Mouse (Mus musculus) right cerebral cortex, adult 2 months (tissue): ENCODE measurements at regions not wholly inside any gene's neighbourhood (a gene's known extent, or its start where the extent isn't known, plus 50 kb on each side); places are given as distances from the start of the nearest gene placed in this dataset.

Experiments used
- DNase-seq, 2 experiments: peaks; one replicate each; pipeline ENCODE4 v3.0.0; 2021 to 2022; ENCODE audit warnings: low spot score in 2 of 2

DNA sequence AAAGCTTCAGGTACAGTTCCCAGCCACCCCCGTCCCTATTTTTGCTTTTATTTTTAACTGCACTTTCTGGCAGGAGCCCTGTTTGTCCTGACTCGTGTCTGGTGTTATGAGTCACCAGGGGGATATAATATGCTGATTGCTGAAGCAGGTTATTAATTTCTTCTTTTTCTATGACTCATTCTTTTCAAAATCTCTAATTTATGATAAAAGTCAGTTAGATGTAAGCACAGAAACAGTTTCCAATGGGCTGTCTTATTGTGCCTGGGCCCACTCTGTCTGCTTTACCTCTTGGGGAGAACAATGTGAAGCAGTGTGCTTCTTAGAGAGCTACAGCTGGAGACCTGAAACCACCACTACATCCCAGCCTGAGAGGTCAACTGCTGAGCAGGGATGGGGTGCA, 153.5 kb upstream of the Trib2 start:
- no peak for DNase-seq

DNA sequence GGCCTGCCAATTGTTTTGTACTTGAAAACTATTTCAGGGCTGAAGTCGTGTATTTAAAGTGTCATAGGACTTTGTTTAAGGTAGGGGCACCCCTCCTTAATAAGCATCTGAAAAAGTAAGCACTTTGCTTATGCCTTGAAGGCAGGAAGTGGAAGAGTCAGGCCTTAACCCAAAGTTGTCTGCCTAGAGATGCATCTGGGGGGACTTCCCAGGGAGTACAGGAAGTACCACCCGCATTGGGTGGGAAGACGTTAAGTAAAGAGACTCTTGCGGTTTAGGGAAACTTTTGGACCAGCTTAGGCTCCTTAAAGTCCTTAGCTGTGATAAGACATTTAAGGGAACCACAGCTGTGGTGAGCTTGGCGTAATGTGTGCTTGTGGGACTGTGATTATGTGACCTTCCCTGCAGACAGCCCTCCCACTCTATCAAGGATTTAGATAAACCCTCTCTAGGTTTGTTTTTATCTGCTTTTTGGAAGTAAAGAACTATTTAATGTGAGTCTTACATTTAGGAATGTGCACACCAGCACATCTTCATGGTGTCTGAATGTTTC, 150.9 kb upstream of the Trib2 start:
- no peak for DNase-seq

DNA sequence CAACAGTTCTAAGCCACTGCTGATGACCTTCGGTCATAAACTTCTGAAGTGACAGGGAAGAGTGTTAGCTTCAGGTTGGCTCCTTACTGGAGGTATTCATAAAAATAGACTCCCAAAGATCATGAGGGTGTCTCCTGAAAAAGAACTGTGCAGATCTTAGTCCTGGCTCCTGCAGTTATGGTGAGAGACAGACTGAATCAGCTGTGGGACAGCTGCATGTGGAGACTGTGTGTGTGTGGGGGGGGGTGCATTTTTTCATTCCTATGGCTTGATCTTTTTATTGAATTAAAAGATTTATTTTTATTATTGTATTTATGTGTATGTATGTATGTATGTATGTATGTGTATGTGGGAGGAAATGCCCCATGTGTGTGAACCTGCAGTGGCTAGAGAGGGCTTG, 149.9 kb upstream of the Trib2 start:
- no peak for DNase-seq

DNA sequence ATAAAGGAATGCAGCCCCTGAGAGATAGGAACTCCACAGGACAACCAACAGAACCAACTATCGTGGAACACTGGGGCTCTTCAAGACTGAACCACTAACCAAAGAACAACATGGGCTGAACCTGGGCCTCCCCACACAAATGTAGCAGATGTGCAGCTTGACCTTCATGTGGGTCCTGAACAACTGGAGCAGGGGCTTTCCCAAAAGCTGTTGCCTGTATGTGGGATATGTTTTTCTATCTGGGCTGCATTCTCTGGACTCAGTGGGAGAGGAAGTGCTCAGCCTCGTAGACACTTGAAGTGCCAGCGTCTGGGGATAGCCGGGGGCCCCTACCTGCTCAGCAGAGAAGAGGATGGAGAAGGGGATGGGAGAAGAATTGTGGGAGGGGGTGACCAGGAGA, 149.2 kb upstream of the Trib2 start:
- no peak for DNase-seq

DNA sequence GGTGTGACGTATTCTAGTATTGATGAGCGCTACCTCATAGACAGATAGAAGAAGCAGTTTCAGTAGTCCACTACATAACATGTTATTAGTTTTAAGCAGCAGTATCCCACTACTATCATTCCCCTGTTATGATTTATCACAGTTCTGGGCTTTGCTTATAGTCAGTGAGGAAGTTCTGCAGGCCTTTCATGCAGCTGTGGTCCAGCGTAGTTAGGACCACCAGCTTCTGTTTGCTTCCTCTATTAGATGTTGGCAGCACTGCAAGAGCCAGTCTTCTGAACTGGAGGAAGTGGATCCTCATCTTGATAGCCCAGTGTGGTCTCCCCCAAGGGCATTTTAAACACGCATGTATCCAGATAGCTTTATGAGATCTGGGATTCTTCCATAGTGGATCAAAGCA, 147.4 kb upstream of the Trib2 start:
- DNase-seq: no peak

DNA sequence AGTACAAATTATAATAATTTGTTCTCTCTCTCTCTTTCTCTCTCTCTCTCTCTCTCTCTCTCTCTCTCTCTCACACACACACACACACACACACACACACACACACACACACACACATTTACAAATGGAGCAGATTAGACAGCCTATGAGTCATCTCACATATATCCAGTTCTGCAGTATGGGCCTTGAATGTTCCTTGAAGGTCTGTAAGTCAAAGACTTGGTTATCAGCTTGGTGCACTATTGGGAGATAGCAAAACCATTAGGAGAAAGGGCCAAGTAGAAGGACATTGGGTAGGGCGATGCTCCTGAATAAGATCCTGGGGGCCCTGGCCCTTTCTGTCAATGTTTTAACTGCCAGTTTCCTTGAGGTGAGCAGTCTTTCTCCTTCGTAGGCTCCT, 145.1 kb upstream of the Trib2 start:
- no peak for DNase-seq

DNA sequence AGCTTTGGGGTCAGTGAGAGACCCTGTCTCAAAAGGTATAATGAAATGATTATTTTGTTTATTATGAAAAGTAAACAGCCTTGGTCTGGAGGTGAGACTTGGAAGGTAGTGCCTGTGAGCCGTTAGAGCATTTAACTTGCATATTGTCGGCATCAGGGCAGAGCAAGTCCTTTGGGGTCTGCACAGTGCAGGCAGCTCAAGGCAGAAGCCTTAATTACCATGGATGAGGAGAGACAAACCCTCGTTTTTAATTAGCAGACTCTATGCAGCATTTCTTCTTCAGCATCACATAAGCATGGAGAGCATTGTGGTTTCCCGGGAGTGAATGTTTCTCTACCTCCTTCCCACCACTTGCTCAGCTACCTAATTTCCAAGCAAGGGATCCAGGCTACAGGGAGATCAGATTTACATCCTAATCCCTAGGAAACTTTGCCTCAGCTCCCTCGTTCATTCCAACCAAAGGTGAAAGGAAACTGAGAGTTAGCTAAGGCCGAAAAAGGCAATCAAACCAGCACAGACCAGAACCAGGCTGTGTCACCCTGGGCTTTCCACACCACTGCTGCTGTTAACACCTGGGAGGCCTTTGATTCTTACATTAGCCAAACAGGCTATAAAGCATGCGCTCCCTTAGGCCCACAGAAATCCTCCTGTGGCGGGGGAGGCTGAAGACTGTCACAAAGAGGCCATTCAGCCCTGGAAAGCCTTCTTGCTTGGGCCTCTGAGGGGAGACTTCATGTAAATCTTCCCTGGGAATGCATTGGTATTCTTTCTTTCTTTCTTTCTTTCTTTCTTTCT, 120.9 kb upstream of the Trib2 start:
- no peak for DNase-seq

DNA sequence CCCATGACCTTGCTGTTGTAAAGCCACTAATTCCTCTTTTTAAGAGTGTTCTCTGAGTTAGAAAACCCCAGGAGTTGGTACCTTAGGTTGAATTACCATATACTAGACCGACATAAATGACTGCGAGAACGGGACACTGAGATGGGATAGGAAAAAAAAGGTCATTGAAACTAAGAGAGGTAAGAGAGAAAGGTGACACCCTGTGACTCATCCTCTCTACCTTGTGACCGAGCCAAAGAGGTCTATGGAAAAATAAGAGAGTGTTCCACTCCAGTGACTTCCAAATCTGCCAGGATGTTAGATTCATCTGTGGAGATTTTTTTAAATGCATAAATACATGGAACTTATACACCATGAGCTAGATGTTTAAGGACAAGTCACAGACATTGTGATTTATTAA, 115.3 kb upstream of the Trib2 start:
- no peak for DNase-seq

DNA sequence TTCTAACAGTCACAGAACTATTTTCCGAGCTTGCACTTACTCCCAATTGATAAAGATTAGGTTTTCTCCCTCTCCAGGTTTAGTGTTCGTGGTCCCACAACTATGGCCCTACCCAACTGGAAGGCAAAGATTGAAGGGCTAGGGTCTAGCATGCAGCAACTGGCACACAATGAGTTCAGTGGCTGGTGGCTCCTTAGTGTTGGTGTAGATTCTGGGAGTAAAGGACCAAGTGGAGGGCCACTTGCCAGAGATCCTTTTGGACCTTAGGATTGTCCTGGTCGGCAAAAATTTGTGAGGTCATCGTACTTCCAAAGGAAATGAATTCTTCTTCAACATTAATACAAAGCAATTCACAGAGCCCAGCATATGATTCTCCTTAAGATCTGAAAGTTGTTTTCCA, 114.8 kb upstream of the Trib2 start:
- DNase-seq: no peak

DNA sequence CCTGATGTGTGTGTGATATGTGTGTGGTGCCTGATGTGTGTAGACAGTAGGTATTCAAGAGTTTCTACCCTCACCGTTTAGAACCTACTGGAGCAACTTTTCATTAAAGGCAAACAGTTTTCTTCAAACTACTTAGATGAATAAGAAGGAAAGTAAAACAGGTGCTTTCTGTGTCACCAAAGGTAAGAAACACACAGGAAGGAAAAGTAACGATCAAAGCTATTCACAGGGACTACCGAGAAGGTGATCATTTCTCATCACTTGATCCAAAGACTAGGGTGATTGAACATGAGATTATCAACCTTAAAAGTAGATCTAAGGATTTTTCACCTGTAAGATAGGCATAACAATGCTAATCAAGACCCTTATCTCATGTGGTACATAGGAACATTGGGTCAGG, 113.4 kb upstream of the Trib2 start:
- no peak for DNase-seq

DNA sequence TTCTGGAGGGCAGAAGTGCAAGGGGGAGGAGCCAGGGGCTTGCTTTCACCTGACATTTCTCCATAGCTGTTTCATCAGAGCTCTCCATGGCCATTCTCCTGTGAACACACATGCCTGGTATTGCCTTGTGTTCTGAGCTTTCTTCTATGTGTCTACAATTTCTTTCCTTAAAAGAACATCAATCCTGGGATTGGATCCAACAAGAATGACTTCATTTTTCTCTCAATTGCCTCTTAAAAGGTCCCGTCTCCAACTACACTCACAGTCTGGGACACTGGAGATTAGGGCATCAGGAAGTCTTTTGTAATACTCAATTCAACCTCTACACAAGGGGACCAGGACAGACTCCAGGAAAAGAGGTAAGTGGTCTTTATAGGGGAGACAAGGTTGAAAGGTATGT, 112.8 kb upstream of the Trib2 start:
- DNase-seq: no peak

DNA sequence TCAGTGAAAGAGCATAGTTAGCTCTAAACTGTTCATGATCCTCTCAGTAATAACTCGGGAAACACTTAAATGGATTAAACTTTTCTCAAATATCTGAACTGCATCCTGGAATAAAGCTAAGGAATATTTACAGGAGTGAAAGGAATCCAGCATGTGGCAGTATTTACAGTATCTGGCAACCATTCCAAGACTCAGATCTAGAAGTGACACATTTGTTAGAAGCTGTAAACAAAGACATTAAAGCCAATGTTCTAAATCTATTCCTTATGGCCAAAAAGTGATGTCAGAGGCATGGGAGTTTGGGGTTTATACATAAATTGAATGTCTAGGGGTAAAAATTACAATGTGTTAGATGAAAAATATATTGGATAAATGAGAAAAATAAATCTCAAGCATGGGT, 101.6 kb upstream of the Trib2 start:
- DNase-seq: no peak

DNA sequence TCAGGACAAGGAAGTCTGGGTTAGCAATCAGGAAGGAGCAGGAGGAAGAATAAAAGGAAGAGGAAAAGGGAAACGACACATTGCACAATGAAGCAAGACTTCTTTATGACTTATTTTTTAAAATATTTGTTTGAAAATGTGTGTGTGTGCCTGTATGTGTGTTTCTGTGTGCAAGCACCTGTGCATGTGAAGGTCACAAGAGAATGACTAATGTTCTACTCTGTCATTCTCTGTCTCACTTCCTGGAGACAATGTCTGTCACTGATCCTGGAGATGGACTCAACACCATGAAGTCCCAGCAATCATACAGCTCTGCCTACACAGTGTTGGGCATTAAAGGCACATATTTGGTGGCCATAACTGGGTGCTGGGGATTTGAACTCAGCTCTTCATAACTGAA, 96.2 kb upstream of the Trib2 start:
- DNase-seq: no peak

DNA sequence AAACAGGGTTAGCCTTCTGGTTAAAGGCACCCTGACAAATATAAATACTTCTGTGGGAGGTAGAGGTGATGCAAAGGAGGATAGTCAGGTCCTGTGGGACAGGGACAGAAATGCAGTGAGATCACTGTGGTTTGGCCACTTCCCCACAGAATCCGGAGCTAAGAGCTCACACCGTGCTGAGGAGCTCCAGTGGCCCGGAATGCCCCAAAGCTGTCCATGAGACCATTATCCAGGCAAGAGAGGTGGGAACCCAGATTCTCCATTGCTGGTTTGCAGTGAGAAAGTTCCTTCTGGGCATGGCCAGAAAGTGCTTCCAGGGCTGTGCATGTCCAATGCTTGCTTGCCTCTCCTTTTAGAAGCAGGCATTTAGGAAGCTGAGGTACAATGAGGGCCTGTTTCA, 95.8 kb upstream of the Trib2 start:
- no peak for DNase-seq

DNA sequence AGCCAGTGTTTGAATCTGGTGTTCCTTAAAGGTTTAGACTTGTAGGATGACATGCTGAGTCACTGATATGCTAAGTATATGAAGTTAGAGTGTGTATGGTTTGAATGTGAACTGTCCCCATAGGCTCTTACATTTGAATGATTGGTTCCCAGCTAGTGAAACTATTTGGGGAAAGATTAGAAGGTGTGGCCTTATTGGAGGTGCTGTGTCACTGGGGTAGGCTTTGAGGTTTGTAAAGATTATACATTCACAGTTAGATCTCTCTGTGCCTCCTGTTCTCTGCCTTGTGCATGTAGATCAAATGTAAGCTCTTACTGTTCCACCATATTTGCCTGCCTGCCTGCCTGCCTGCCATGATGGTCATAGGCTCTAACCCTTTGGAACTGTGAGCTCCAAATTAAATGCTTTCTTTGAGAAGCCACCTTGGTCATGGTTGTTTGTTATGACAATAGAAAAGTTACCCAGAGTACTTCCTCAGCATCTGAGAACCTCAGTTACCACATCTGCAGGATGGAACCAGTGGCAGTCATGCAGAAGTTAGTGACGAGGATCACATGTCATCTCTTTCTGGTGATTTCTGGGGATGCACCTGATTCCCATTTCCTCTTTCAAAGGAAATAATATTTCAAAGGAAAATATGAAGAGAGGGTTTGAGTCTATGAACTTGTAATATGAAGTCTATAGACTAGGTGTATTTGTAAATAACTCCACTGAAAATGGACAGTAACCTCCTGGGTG, 94.7 kb upstream of the Trib2 start:
- DNase-seq: no peak

DNA sequence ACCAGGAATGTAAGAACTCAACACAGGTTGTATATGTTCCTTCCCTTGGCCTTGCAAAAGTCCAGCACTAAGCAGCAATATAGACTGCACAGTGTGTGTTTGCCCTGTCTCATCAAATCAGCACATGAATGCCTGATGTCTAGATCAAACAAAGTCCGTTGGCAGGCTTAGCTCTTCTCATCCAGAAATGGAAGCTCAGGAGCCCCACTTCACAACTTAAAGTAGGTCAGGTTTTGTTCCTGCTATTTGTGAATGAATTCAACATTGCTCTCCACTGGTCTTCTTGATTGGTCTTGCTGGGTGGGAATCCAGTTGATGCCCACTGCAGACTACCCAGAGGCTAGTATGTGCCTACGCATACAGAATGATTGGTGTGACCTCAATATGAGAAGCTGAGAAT, 80.8 kb upstream of the Trib2 start:
- DNase-seq: peak; percentile 2 to 9

DNA sequence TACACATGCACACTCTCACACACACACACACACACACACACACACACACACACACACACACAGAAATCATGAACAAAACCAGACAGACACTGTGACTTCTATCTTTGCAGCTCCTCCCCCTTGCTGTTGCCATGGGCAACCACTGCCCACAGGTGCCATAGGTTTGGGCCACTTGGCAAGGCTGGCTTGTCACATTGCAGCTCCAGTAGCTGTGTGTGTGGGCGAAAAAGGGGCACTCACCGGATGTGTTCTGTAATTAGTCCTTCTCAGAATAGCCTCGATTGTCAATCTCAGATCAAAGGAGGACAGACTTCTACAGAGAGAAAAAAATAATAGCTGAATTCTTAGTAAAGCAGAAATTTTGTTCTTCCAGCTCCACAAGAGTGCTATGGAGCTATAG, 79.8 kb upstream of the Trib2 start:
- DNase-seq: peak; percentile 67 to 77

DNA sequence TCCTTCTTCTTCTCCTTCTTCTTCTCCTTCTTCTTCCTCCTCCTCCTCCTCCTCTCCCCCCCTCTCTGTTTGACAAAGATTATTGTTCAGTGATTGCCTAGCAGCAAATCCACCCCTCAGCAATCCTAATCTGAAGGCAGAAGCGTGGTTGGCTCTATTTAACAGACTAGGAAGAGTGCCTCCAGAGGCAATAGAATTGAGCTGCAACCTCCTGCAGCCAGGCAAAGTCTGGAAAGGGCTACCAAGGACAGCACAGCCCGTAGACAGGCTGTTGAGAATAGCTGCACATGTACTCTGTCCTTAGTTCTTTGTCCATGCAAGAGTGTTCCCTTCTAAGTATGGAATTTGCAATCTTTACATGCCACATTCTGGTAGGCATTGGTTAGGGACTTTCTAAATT, 78.5 kb upstream of the Trib2 start:
- peak in 1 of 2 experiments; percentile 2 for DNase-seq

DNA sequence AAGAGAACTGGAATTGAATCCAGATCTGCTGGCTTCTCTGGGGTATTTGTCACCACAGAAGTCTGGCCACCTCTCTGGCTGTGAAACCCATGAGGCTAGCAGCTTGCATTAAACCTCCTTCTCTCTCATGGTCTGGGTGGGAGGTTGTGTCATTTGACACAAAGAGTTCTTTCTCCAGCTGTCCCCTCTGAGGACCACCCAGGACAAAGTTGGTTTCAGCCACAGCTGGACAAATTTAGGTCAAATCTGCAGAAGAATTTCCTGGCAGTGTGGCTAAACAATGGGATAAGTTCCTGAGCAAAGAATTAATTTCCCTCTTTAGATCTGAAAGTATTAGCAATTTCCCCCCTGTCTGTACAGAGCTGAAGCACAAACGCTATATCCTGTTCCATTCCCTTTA, 73.9 kb upstream of the Trib2 start:
- DNase-seq: no peak

DNA sequence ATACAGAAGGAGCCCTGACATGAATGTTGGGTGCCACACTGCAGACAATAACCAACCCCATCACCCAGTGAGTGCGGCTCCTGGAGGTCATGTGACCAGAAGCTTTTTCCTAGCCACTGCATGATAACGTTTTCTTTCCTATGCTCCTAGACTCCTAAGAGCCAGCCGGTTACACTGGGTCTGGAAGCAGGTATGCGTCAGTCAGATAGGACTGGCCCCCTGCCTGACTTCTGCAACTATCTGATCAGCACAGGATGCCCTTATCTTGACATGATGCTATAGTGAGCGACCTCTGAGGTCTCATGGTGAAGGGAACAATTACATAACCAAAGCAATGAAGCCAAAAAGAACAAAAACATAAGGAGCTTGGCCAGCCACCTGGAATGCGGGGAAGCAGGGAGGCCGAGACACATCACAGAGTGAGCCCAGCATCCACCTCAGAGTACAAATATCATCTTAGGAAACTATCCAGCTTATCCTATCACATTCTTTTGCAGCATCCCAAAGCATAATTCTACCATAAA, 63.2 kb upstream of the Trib2 start:
- DNase-seq: no peak
